Mouse (Mus musculus) heart, embryonic 15.5 days (tissue): ENCODE measurements around the gene Krt87. TPM values are rescaled to one million over a fixed set of nuclear protein-coding genes. Genes with fewer than 3 reads are reported as not detected.

Experiments used
- ATAC-seq: fragments of 200-750 bp; cut with Nextera tagmentation; replicated peaks from 2 replicates; pipeline ENCODE4 v1.8.0; 2017; ENCODE audit warnings: low read depth, moderate TSS enrichment; ENCODE audit not compliant: insufficient number of reproducible peaks, insufficient read depth, low FRiP score
- H3K27ac ChIP-seq: fragments of 300-500 bp; sonication (generic); 2 replicates; pipeline ENCODE4 v1.5.1; 2015; ENCODE audit warnings: mild to moderate bottlenecking, inconsistent platforms
- H3K27me3 ChIP-seq: fragments of 300-500 bp; sonication (generic); 2 replicates; pipeline ENCODE4 v1.6.1; 2015; ENCODE audit warnings: inconsistent platforms
- H3K36me3 ChIP-seq: fragments of 300-500 bp; sonication (generic); 2 replicates; pipeline ENCODE4 v1.6.1; 2015; ENCODE audit warnings: mild to moderate bottlenecking, inconsistent platforms
- H3K4me1 ChIP-seq: fragments of 300-500 bp; sonication (generic); replicated peaks from 2 replicates; pipeline ENCODE4 v1.6.1; 2015; ENCODE audit warnings: inconsistent platforms
- H3K4me2 ChIP-seq: fragments of 300-500 bp; sonication (generic); 2 replicates; pipeline ENCODE4 v1.6.1; 2015; ENCODE audit warnings: inconsistent platforms, mild to moderate bottlenecking, moderate library complexity
- H3K4me3 ChIP-seq: fragments of 300-500 bp; sonication (generic); 2 replicates; pipeline ENCODE4 v1.5.1; 2015; ENCODE audit warnings: mild to moderate bottlenecking, inconsistent platforms
- H3K9ac ChIP-seq: fragments of 300-500 bp; sonication (generic); 2 replicates; pipeline ENCODE4 v1.6.1; 2015; ENCODE audit warnings: mild to moderate bottlenecking, inconsistent platforms
- H3K9me3 ChIP-seq: fragments of 300-500 bp; sonication (generic); replicated peaks from 2 replicates; pipeline ENCODE4 v1.6.1; 2016; ENCODE audit warnings: inconsistent platforms
- WGBS: fragments of 180-500 bp; shearing (Covaris S2); methylation state at CpG from one replicate; pipeline ENCODE4 v1.1.7; 2015; ENCODE audit warnings: mixed read lengths; 5-methylcytosine and 5-hydroxymethylcytosine counted together
- polyA plus RNA-seq: library from polyadenylated mRNA; unstranded; fragments of >200 nt; fragmentation: Nextera tagmentation; extraction: Ambion mirVana; gene quantifications from 2 replicates; pipeline ENCODE4 v1.2.1, GENCODE M21; 2015

The Krt87 gene
- 0.15 TPM in 1 of 2 replicates, not detected in the other for polyA plus RNA-seq

GRCm38 (mm10) chr15:101438555-101438954 lies at the start of gene Krt87:
TSS of gene Krt87 (minus strand) at chr15:101438804.
- no peak within 1 kb of the TSS for H3K27ac ChIP-seq
- H3K27me3 ChIP-seq: peaks cover 51% of the 10 kb centered on the region
- H3K9me3 ChIP-seq: no peaks in the 10 kb centered on the region
- H3K4me2 ChIP-seq: peak within 1 kb of the TSS; percentile 44
- ATAC-seq: no peak
- H3K4me1 ChIP-seq: peaks cover 6% of the 10 kb centered on the region
- WGBS: 2% methylated on average over 29 of the region's 34 CpGs
- H3K9ac ChIP-seq: no peak within 1 kb of the TSS
- no peaks in the 10 kb centered on the region for H3K36me3 ChIP-seq
- peak within 1 kb of the TSS; percentile 27 for H3K4me3 ChIP-seq

- no peak overlapping the region for H3K27ac ChIP-seq
- H3K9ac ChIP-seq: no peak overlapping the region
- H3K4me3 ChIP-seq: no peak overlapping the region
- H3K27me3 ChIP-seq: 0 out of 2 replicates have a peak, but pooled peaks cover 3% of the 10 kb centered on the region
- no peak overlapping the region for H3K4me2 ChIP-seq
- no peaks in the 10 kb centered on the region for H3K9me3 ChIP-seq
- no peaks in the 10 kb centered on the region for H3K36me3 ChIP-seq
- 72% methylated on average over 11 of the region's 11 CpGs for WGBS
- H3K4me1 ChIP-seq: no peaks in the 10 kb centered on the region
- ATAC-seq: no peak
Observed at GRCm38 (mm10) chr15:101485911-101486635, 47.5 kb upstream of the Krt87 start.

- Histone ChIP-seq H3K9me3 (no peaks in the 10 kb centered on the region), H3K36me3 (no peaks in the 10 kb centered on the region), H3K27ac (no peak overlapping the region), H3K27me3 (peaks cover 8% of the 10 kb centered on the region), H3K9ac (no peak overlapping the region), H3K4me3 (no peak overlapping the region), H3K4me1 (no peaks in the 10 kb centered on the region), H3K4me2 (no peak overlapping the region)
- ATAC-seq: no peak
- WGBS: 93% methylated on average over 1 of the region's 1 CpGs
Observed at GRCm38 (mm10) chr15:101484939-101485338, 46.3 kb upstream of the Krt87 start.

- Histone ChIP-seq H3K4me1 (peaks cover 9% of the 10 kb centered on the region), H3K4me3 (no peak overlapping the region), H3K4me2 (no peak overlapping the region), H3K27ac (no peak overlapping the region), H3K9me3 (no peaks in the 10 kb centered on the region), H3K36me3 (no peaks in the 10 kb centered on the region), H3K9ac (no peak overlapping the region), H3K27me3 (peaks cover 20% of the 10 kb centered on the region)
- no peak for ATAC-seq
- 53% methylated on average over 1 of the region's 1 CpGs for WGBS
Observed at GRCm38 (mm10) chr15:101483646-101484045, 45.0 kb upstream of the Krt87 start.

GRCm38 (mm10) chr15:101482056-101482455 lies 43.5 kb upstream of the Krt87 start:
- H3K9me3 ChIP-seq: no peaks in the 10 kb centered on the region
- ATAC-seq: no peak
- WGBS: 31% methylated on average over 4 of the region's 4 CpGs
- H3K36me3 ChIP-seq: no peaks in the 10 kb centered on the region
- peaks cover 9% of the 10 kb centered on the region for H3K4me1 ChIP-seq
- H3K4me2 ChIP-seq: no peak overlapping the region
- no peak overlapping the region for H3K9ac ChIP-seq
- H3K4me3 ChIP-seq: no peak overlapping the region
- no peak overlapping the region for H3K27ac ChIP-seq
- peaks cover 31% of the 10 kb centered on the region for H3K27me3 ChIP-seq

- no peak for ATAC-seq
- Histone ChIP-seq H3K27ac (no peak overlapping the region), H3K4me3 (peak overlapping the region; percentile 34), H3K36me3 (no peaks in the 10 kb centered on the region), H3K27me3 (peaks cover 31% of the 10 kb centered on the region), H3K9ac (no peak overlapping the region), H3K9me3 (no peaks in the 10 kb centered on the region), H3K4me1 (peaks cover 9% of the 10 kb centered on the region), H3K4me2 (peak overlapping the region; percentile 62)
- 34% methylated on average over 11 of the region's 11 CpGs for WGBS
Observed at GRCm38 (mm10) chr15:101479666-101480060, 41.1 kb upstream of the Krt87 start.

- Histone ChIP-seq H3K9ac (no peak overlapping the region), H3K27me3 (peaks cover 31% of the 10 kb centered on the region), H3K27ac (no peak overlapping the region), H3K9me3 (no peaks in the 10 kb centered on the region), H3K4me3 (peak overlapping the region; percentile 34), H3K36me3 (no peaks in the 10 kb centered on the region), H3K4me2 (peak overlapping the region; percentile 62), H3K4me1 (peaks cover 9% of the 10 kb centered on the region)
- ATAC-seq: no peak
- 6% methylated on average over 31 of the region's 31 CpGs for WGBS
Observed at GRCm38 (mm10) chr15:101479007-101479665, 40.5 kb upstream of the Krt87 start.

GRCm38 (mm10) chr15:101472952-101473528 lies 34.4 kb upstream of the Krt87 start, which contains the start of gene Krt86:
TSS of gene Krt86 (plus strand) at chr15:101473478.
- Histone ChIP-seq H3K9me3 (no peaks in the 10 kb centered on the region), H3K4me3 (no peak within 1 kb of the TSS), H3K4me1 (no peaks in the 10 kb centered on the region), H3K27ac (no peak within 1 kb of the TSS), H3K4me2 (no peak within 1 kb of the TSS), H3K36me3 (no peaks in the 10 kb centered on the region), H3K9ac (no peak within 1 kb of the TSS), H3K27me3 (peaks cover 7% of the 10 kb centered on the region)
- WGBS: 19% methylated on average over 10 of the region's 10 CpGs
- no peak for ATAC-seq

- H3K36me3 ChIP-seq: no peaks in the 10 kb centered on the region
- no peaks in the 10 kb centered on the region for H3K4me1 ChIP-seq
- no peak overlapping the region for H3K4me2 ChIP-seq
- no peak for ATAC-seq
- 0 out of 2 replicates have a peak, but pooled peaks cover 5% of the 10 kb centered on the region for H3K27me3 ChIP-seq
- no peak overlapping the region for H3K4me3 ChIP-seq
- WGBS: 76% methylated on average over 4 of the region's 4 CpGs
- no peak overlapping the region for H3K9ac ChIP-seq
- no peaks in the 10 kb centered on the region for H3K9me3 ChIP-seq
- H3K27ac ChIP-seq: no peak overlapping the region
Observed at GRCm38 (mm10) chr15:101469093-101469492, 30.5 kb upstream of the Krt87 start.

- Histone ChIP-seq H3K9me3 (no peaks in the 10 kb centered on the region), H3K4me1 (no peaks in the 10 kb centered on the region), H3K4me2 (no peak within 1 kb of the TSS), H3K9ac (no peak within 1 kb of the TSS), H3K4me3 (no peak within 1 kb of the TSS), H3K27ac (no peak within 1 kb of the TSS), H3K27me3 (peaks cover 11% of the 10 kb centered on the region; the same call in 1 of the 2 replicates), H3K36me3 (no peaks in the 10 kb centered on the region)
- WGBS: 72% methylated on average over 13 of the region's 13 CpGs
- ATAC-seq: no peak
Observed at GRCm38 (mm10) chr15:101463651-101464050, 25.0 kb upstream of the Krt87 start, which contains the start of gene Krt81. TSS of gene Krt81 (minus strand) at chr15:101463751.

GRCm38 (mm10) chr15:101459283-101459682 lies 20.7 kb upstream of the Krt87 start:
- no peaks in the 10 kb centered on the region for H3K4me1 ChIP-seq
- H3K9ac ChIP-seq: no peak overlapping the region
- H3K4me3 ChIP-seq: no peak overlapping the region
- no peak overlapping the region for H3K4me2 ChIP-seq
- no peaks in the 10 kb centered on the region for H3K36me3 ChIP-seq
- ATAC-seq: no peak
- H3K9me3 ChIP-seq: no peaks in the 10 kb centered on the region
- 74% methylated on average over 14 of the region's 14 CpGs for WGBS
- no peak overlapping the region for H3K27ac ChIP-seq
- H3K27me3 ChIP-seq: peaks cover 6% of the 10 kb centered on the region; the same call in 1 of the 2 replicates
